Mouse (Mus musculus) neural tube, embryonic 14.5 days (tissue): ENCODE results near the gene Methig1. TPM values are rescaled to one million over a fixed set of nuclear protein-coding genes. Genes with fewer than 3 reads are reported as not detected.
"Not testable (repeated sequence)": the region's sequence is repeated elsewhere in the genome, so short reads cannot be mapped to it uniquely, and the experiment has no call there.

Source experiments
- ATAC-seq: fragments of 200-750 bp; cut with Nextera tagmentation; 2 replicates; pipeline ENCODE4 v1.8.0; 2017; ENCODE audit warnings: low read depth, mild to moderate bottlenecking, moderate TSS enrichment, moderate library complexity
- H3K27ac ChIP-seq: fragments of 300-500 bp; sonication (generic); 2 replicates; pipeline ENCODE4 v1.5.1; 2014; ENCODE audit warnings: low read depth, mild to moderate bottlenecking, control low read depth, low read length, moderate library complexity, mixed read lengths
- H3K27me3 ChIP-seq: fragments of 300-500 bp; sonication (generic); 2 replicates; pipeline ENCODE4 v1.6.1; 2014; ENCODE audit warnings: low read length; ENCODE audit not compliant: control insufficient read depth, insufficient read depth
- H3K36me3 ChIP-seq: fragments of 300-500 bp; sonication (generic); 2 replicates; pipeline ENCODE4 v1.6.1; 2014; ENCODE audit warnings: low read length, mixed read lengths; ENCODE audit not compliant: control insufficient read depth, insufficient read depth
- H3K4me1 ChIP-seq: fragments of 300-500 bp; sonication (generic); 2 replicates; pipeline ENCODE4 v1.6.1; 2014; ENCODE audit warnings: low read length; ENCODE audit not compliant: control insufficient read depth, insufficient read depth
- H3K4me2 ChIP-seq: fragments of 300-500 bp; sonication (generic); 2 replicates; pipeline ENCODE4 v1.6.1; 2014; ENCODE audit warnings: mild to moderate bottlenecking, low read depth, low read length, control low read depth
- H3K4me3 ChIP-seq: fragments of 300-500 bp; sonication (generic); 2 replicates; pipeline ENCODE4 v1.5.1; 2014; ENCODE audit warnings: low read depth, low read length, control low read depth, mixed read lengths
- H3K9ac ChIP-seq: fragments of 300-500 bp; sonication (generic); replicated peaks from 2 replicates; pipeline ENCODE4 v1.6.1; 2014; ENCODE audit warnings: low read depth, mild to moderate bottlenecking, control low read depth, low read length, mixed read lengths
- H3K9me3 ChIP-seq: fragments of 300-500 bp; sonication (generic); 2 replicates; pipeline ENCODE4 v1.6.1; 2016; ENCODE audit warnings: low read length; ENCODE audit not compliant: control insufficient read depth
- WGBS: fragments of 180-500 bp; shearing (Covaris S2); extraction: QIAGEN DNeasy Blood & Tissue Kit; methylation state at CpG from one replicate; pipeline ENCODE4 v1.1.7; 2014; 5-methylcytosine and 5-hydroxymethylcytosine counted together
- polyA plus RNA-seq: library from polyadenylated mRNA; unstranded; fragments of >200 nt; fragmentation: Nextera tagmentation; extraction: Ambion mirVana; gene quantifications from 2 replicates; pipeline ENCODE4 v1.2.1, GENCODE M21; 2014

Methig1 gene
- 0.42 and 1.2 TPM in 2 replicates for polyA plus RNA-seq

GRCm38 (mm10) chr15:100352711-100353250 is at the start of gene Methig1, which contains the start of gene Mettl7a2:
Gene Methig1, plus strand, starts transcription at chr15:100353149.
Gene Mettl7a2, plus strand, starts transcription at chr15:100353200.
- Histone ChIP-seq H3K9ac (no peak within 1 kb of the TSS), H3K4me1 (no peaks in the 10 kb centered on the region), H3K27ac (no peak within 1 kb of the TSS), H3K4me3 (no peak within 1 kb of the TSS), H3K4me2 (no peak within 1 kb of the TSS), H3K9me3 (no peaks in the 10 kb centered on the region), H3K36me3 (no peaks in the 10 kb centered on the region), H3K27me3 (no peaks in the 10 kb centered on the region)
- ATAC-seq = no peak
- 85% methylated on average over 10 of the region's 10 CpGs for WGBS

GRCm38 (mm10) chr15:100303428-100304018 is 49.4 kb upstream of the Methig1 start:
- H3K4me1 ChIP-seq = peaks cover 4% of the 10 kb centered on the region; the same call in 1 of the 2 replicates
- H3K27ac ChIP-seq = no peak overlapping the region
- no peak overlapping the region for H3K9ac ChIP-seq

GRCm38 (mm10) chr15:100304019-100304991 is 48.6 kb upstream of the Methig1 start, which contains the start of gene Mettl7a1:
Gene Mettl7a1, plus strand, starts transcription at chr15:100304140.
- Histone ChIP-seq H3K4me2 (peak within 1 kb of the TSS; percentile 52), H3K4me3 (peak within 1 kb of the TSS; percentile 43), H3K27ac (peak within 1 kb of the TSS; percentile 78), H3K36me3 (no peaks in the 10 kb centered on the region), H3K27me3 (no peaks in the 10 kb centered on the region), H3K9ac (peak within 1 kb of the TSS; percentile 67), H3K4me1 (peaks cover 4% of the 10 kb centered on the region; the same call in 1 of the 2 replicates), H3K9me3 (no peaks in the 10 kb centered on the region)
- peak; percentile 92 for ATAC-seq
- WGBS = 5% methylated on average over 18 of the region's 30 CpGs

More at GRCm38 (mm10) chr15:100303428-100304018, 49.4 kb upstream of the Methig1 start:
- Histone ChIP-seq H3K4me2 (peak overlapping the region; percentile 52), H3K4me3 (peak overlapping the region; percentile 43), H3K9me3 (no peaks in the 10 kb centered on the region), H3K27me3 (no peaks in the 10 kb centered on the region), H3K36me3 (no peaks in the 10 kb centered on the region)
- 61% methylated on average over 8 of the region's 8 CpGs for WGBS
- ATAC-seq = no peak

- Histone ChIP-seq H3K27me3 (no peaks in the 10 kb centered on the region), H3K9me3 (no peaks in the 10 kb centered on the region), H3K27ac (no peak overlapping the region), H3K4me3 (no peak overlapping the region), H3K4me2 (no peak overlapping the region), H3K9ac (no peak overlapping the region), H3K36me3 (no peaks in the 10 kb centered on the region), H3K4me1 (peaks cover 4% of the 10 kb centered on the region; the same call in 1 of the 2 replicates)
- WGBS = 83% methylated on average over 2 of the region's 2 CpGs
- ATAC-seq = no peak
These were observed 46.7 kb upstream of the Methig1 start for GRCm38 (mm10) chr15:100306201-100306600.

- not testable (repeated sequence) for H3K27ac ChIP-seq, H3K4me3 ChIP-seq, H3K4me1 ChIP-seq, H3K4me2 ChIP-seq, H3K9ac ChIP-seq, H3K36me3 ChIP-seq, H3K27me3 ChIP-seq, H3K9me3 ChIP-seq
- 32% methylated on average over 8 of the region's 11 CpGs for WGBS
- 0 out of 2 replicates have a peak, but pooled peaks have one; percentile 47 for ATAC-seq
These were observed 45.4 kb upstream of the Methig1 start for GRCm38 (mm10) chr15:100307438-100308096.

GRCm38 (mm10) chr15:100312346-100312745 is 40.6 kb upstream of the Methig1 start:
- Histone ChIP-seq H3K4me3 (no peak overlapping the region), H3K9me3 (no peaks in the 10 kb centered on the region), H3K27ac (no peak overlapping the region), H3K4me2 (no peak overlapping the region), H3K27me3 (no peaks in the 10 kb centered on the region), H3K4me1 (no peaks in the 10 kb centered on the region), H3K36me3 (no peaks in the 10 kb centered on the region), H3K9ac (no peak overlapping the region)
- ATAC-seq = no peak
- 94% methylated on average over 2 of the region's 2 CpGs for WGBS

- Histone ChIP-seq H3K27me3 (no peaks in the 10 kb centered on the region), H3K4me3 (no peak overlapping the region), H3K9me3 (no peaks in the 10 kb centered on the region), H3K4me2 (no peak overlapping the region), H3K36me3 (no peaks in the 10 kb centered on the region), H3K4me1 (no peaks in the 10 kb centered on the region), H3K9ac (no peak overlapping the region), H3K27ac (no peak overlapping the region)
- WGBS = 91% methylated on average over 5 of the region's 5 CpGs
- ATAC-seq = no peak
These were observed 38.4 kb upstream of the Methig1 start for GRCm38 (mm10) chr15:100314448-100315145.

- not testable (repeated sequence) for H3K36me3 ChIP-seq, H3K9ac ChIP-seq, ATAC-seq, H3K4me3 ChIP-seq, H3K27me3 ChIP-seq, H3K4me1 ChIP-seq, H3K27ac ChIP-seq, H3K4me2 ChIP-seq, H3K9me3 ChIP-seq
- 79% methylated on average over 4 of the region's 4 CpGs for WGBS
These were observed 34.8 kb upstream of the Methig1 start for GRCm38 (mm10) chr15:100318014-100318671.
